Mouse (Mus musculus) left cerebral cortex, postnatal 10 days (tissue): ENCODE measurements around the gene Pih1d3. TPM values are rescaled to one million over a fixed set of nuclear protein-coding genes. Genes with fewer than 3 reads are reported as not detected.

Experiments
- total RNA-seq, 2 experiments: library from RNA; stranded (reverse); gene quantifications; 2 replicates each; pipeline ENCODE4 v1.2.3; 2021

Pih1d3 gene
- total RNA-seq, 2 experiments from 2014 or later: not detected

Other genes with a start within 250 kb of the Pih1d3 start
- gene AC153137.1, start 244.9 kb upstream of the Pih1d3 start, total RNA-seq: not detected
- gene Lgsn, start 46.4 kb upstream of the Pih1d3 start, total RNA-seq: not detected
- gene 4931428L18Rik, start 154 bp upstream of the Pih1d3 start, total RNA-seq: not detected